Mouse (Mus musculus): Measurements from ENCODE around the gene Zc3h8. TPM values are rescaled to one million over a fixed set of nuclear protein-coding genes. Genes with fewer than 3 reads are reported as not detected.

The Zc3h8 gene
- polyA plus RNA-seq, 1 experiment: 4.7 TPM

DNA sequence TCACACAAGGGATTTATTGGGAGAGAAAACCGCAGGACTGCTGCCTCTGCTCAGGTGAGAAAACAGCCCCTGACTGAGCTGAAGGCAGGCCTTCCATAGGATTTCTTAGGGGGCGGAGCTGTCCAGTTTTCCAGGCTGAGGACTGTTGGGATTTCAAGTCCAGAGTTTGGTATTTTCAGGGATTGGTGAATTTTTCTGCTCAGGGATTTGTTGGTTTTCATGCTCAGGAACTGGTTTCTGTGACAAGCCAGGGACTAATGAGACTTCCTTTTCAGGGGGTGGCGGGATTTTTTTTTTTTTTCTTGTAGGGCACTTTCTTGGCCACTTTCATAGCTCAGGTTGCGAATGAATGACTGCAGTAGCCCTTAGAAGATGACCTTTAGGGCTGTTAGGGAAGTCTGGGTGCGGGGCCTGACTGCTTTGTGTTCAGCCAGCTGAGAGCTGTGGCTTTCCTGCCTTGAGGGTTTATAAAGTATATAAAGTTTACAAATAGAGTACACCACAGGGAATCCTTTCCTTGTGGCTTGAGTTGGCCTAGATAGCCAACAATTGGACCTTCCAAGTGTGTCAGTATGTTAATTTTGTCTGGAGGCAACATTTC lies 21.7 kb upstream of the Zc3h8 start:
- H3K4me3 ChIP-seq (ENCODE audit: insufficient read depth, low read length): no peak overlapping the region
- no peak for TF ChIP-seq POLR2A (IDR thresholded peaks at IDR 0.05; ENCODE audit: borderline replicate concordance, low read depth, low read length)
- no peak for TF ChIP-seq CTCF (IDR thresholded peaks at IDR 0.05; ENCODE audit: low read depth, low read length)
- H3K4me1 ChIP-seq (ENCODE audit: control insufficient read depth, insufficient read depth, low read length): peaks cover 10% of the 10 kb centered on the region
- no peak overlapping the region for H3K27ac ChIP-seq (ENCODE audit: insufficient read depth, low read depth, low read length)

DNA sequence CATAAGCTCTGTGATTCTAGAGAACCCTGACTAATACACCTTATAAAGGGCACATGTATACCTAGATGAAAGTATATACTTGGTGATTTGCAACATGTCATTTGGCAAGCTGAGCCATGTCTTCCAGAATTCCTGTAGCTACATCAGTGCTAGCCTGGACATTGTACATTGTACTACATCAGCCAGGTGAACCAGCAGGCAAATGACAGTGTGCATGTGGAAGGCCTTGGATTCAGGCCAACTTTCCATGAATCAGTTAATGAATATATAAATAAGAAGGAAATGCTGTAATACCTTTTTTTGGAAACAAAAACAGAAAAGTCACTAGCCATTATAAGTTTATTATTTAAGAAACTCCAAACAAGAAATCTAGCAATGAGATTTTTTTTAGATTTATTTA lies 10.3 kb upstream of the Zc3h8 start:
- H3K27ac ChIP-seq (ENCODE audit: insufficient read depth, low read depth, low read length): no peak overlapping the region
- no peak overlapping the region for H3K4me3 ChIP-seq (ENCODE audit: insufficient read depth, low read length)
- TF ChIP-seq CTCF (IDR thresholded peaks at IDR 0.05; ENCODE audit: low read depth, low read length) (no peak), POLR2A (IDR thresholded peaks at IDR 0.05; ENCODE audit: borderline replicate concordance, low read depth, low read length) (no peak)
- no peaks in the 10 kb centered on the region for H3K4me1 ChIP-seq (ENCODE audit: control insufficient read depth, insufficient read depth, low read length)

DNA sequence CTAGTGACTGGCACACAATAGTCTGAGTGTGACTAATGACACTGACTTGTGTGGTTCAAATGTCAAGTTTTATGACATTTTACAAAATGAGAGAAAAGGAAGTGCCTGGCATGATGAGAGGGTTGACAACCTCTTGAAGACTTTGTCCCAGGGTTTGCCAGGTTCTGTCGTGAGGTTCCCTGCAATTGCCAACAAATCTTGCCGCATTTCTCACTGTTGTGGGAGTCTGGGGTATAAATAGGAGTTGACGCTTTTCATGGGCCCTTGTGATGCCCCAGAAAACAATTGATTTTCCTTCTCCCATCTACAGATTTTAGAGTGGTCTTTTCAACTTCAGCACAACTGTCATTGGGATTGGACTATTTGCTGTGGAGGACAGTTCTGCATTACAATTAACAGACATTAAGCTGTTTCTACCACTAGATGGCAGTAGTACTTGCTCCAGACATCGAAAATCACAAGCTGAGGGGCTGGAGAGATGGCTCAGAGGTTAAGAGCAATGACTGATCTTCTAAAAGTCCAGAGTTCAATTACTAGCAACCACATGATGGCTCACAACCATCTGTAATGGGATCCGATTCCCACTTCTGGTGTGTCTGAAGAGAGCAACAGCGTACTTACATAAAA lies 4.2 kb upstream of the Zc3h8 start:
- Histone ChIP-seq H3K4me1 (ENCODE audit: control insufficient read depth, insufficient read depth, low read length) (no peaks in the 10 kb centered on the region), H3K27ac (ENCODE audit: insufficient read depth, low read depth, low read length) (no peak overlapping the region), H3K4me3 (ENCODE audit: insufficient read depth, low read length) (no peak overlapping the region)
- no peak for TF ChIP-seq POLR2A (IDR thresholded peaks at IDR 0.05; ENCODE audit: borderline replicate concordance, low read depth, low read length)
- no peak for TF ChIP-seq CTCF (IDR thresholded peaks at IDR 0.05; ENCODE audit: low read depth, low read length)

DNA sequence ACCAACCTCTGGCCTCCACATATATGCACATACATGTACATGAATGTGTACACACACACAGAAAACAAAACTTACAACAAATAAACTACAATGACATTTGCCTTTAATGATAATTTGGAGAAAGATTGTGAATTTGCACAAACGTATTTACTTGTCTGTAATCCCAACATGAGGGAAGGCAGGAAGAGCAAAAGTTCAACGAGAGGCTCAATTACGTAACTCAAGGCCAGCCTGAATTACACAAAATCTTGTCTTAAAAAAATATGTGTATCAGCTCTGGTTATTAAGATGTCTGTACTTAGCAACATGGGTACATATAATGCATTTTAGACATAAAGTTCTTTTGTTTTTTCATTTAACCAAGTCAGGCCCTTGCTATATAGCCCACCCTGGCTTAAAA lies 7.6 kb downstream of the Zc3h8 start:
- peaks cover 4% of the 10 kb centered on the region; the same call in 1 of the 2 replicates for H3K4me1 ChIP-seq (ENCODE audit: control insufficient read depth, insufficient read depth, low read length)
- TF ChIP-seq CTCF (IDR thresholded peaks at IDR 0.05; ENCODE audit: low read depth, low read length) (no peak), POLR2A (IDR thresholded peaks at IDR 0.05; ENCODE audit: borderline replicate concordance, low read depth, low read length) (no peak)
- no peak overlapping the region for H3K4me3 ChIP-seq (ENCODE audit: insufficient read depth, low read length)
- H3K27ac ChIP-seq (ENCODE audit: insufficient read depth, low read depth, low read length): no peak overlapping the region

DNA sequence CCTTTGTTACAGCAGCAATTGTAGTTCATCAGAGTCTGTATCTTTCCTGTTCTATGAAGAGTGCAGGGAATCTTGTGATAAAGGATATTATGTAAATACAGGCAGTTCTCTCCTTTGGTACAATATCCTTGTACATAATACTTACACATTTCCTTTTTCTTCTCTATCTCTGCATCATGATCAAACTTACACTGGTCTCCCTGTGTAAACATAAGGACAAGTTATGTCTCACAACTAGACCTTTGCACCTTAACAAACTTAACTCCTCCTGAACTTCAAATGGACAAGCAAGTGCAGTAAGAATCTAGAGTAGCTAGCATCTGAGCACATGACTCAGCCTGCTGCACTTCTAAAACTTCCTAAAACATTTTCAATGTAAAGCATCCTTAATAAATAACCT lies 13.2 kb downstream of the Zc3h8 start:
- TF ChIP-seq POLR2A (IDR thresholded peaks at IDR 0.05; ENCODE audit: borderline replicate concordance, low read depth, low read length) (no peak), CTCF (IDR thresholded peaks at IDR 0.05; ENCODE audit: low read depth, low read length) (no peak)
- no peak overlapping the region for H3K4me3 ChIP-seq (ENCODE audit: insufficient read depth, low read length)
- 0 out of 2 replicates have a peak, but pooled peaks cover 2% of the 10 kb centered on the region for H3K4me1 ChIP-seq (ENCODE audit: control insufficient read depth, insufficient read depth, low read length)
- H3K27ac ChIP-seq (ENCODE audit: insufficient read depth, low read depth, low read length): no peak overlapping the region

DNA sequence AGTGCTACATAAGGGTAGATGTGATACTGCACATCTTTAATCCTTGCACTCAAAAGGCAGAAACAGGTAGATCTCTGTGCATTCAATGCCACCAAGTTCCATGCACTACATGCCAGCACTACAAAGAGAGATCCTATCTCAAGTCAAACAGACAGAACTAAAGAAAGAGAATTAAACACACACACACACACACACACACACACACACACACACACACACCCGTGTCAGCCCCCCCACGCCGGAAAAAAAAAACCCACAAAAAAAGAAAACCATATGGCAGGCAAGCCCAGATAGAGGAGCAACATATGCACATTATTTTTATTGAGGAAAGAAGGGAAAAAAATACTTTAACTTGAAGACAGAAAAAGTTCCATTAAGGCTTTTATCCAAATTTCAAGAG lies 15.4 kb downstream of the Zc3h8 start:
- Histone ChIP-seq H3K4me3 (ENCODE audit: insufficient read depth, low read length) (no peak overlapping the region), H3K4me1 (ENCODE audit: control insufficient read depth, insufficient read depth, low read length) (0 out of 2 replicates have a peak, but pooled peaks cover 2% of the 10 kb centered on the region), H3K27ac (ENCODE audit: insufficient read depth, low read depth, low read length) (no peak overlapping the region)
- TF ChIP-seq CTCF (IDR thresholded peaks at IDR 0.05; ENCODE audit: low read depth, low read length) (no peak), POLR2A (IDR thresholded peaks at IDR 0.05; ENCODE audit: borderline replicate concordance, low read depth, low read length) (no peak)

DNA sequence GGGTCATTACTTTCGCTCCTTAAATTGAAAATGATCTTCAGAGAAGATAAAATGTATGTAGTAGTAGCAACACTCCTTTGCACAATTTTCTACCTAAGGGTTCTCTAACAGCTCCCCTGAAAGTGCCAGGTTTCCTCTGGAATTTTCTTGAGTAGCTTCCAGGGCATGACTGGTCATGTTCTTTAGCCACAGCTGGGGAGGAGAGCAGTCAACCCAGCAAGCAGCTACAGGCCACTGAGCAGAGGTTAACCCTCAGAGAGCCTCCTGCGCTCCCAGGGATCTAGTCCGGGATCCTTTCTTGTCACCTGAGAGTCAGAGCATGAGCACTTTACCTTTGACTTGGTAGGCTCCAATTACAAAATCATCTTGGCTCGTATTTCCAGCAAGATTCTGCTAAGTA lies 19.1 kb downstream of the Zc3h8 start:
- H3K4me1 ChIP-seq (ENCODE audit: control insufficient read depth, insufficient read depth, low read length): peaks cover 2% of the 10 kb centered on the region; the same call in 1 of the 2 replicates
- TF ChIP-seq POLR2A (IDR thresholded peaks at IDR 0.05; ENCODE audit: borderline replicate concordance, low read depth, low read length): no peak
- no peak for TF ChIP-seq CTCF (IDR thresholded peaks at IDR 0.05; ENCODE audit: low read depth, low read length)
- no peak overlapping the region for H3K4me3 ChIP-seq (ENCODE audit: insufficient read depth, low read length)
- no peak overlapping the region for H3K27ac ChIP-seq (ENCODE audit: insufficient read depth, low read depth, low read length)

DNA sequence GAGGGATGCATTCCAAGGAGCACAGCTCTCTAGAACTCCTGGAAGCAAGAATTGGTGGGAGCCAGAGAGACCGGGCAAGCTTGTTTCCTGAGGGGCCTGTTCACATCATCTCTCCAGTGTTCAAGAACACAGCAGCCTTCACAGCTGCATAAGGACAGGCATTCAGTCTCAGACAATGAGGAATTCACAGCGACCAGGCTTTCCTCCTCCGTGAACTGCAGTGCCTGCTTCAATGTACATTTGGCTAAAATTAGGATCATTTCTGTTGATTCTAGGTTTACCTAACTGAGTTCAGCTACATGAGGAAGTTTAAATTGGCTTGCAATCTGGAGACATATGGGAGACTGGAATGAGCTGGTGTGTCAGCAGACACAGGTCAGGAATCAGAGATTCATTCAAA lies 27.3 kb downstream of the Zc3h8 start:
- no peak for TF ChIP-seq CTCF (IDR thresholded peaks at IDR 0.05; ENCODE audit: low read depth, low read length)
- TF ChIP-seq POLR2A (IDR thresholded peaks at IDR 0.05; ENCODE audit: borderline replicate concordance, low read depth, low read length): no peak
- H3K4me3 ChIP-seq (ENCODE audit: insufficient read depth, low read length): no peak overlapping the region

DNA sequence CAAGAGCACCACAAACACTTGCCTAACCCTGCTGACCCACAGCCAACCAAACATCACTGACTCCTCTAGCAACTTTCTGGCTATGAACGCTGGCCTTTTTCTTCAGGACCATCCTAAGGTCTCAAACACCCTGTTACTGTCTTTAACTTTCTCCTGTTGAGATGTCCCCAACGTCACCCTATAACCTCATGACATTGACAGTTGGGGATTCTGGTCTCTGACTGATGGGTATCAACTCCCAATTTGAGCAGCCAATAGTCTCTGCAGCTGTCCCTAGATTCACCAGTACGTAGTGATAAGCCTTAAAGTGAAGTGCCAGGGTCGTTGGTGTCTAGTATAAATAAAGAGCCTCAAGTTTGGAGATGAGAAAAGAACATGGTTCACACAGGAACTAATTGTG lies 28.9 kb downstream of the Zc3h8 start:
- no peak overlapping the region for H3K4me3 ChIP-seq (ENCODE audit: insufficient read depth, low read length)
- no peak overlapping the region for H3K27ac ChIP-seq (ENCODE audit: insufficient read depth, low read depth, low read length)
- TF ChIP-seq POLR2A (IDR thresholded peaks at IDR 0.05; ENCODE audit: borderline replicate concordance, low read depth, low read length) (no peak), CTCF (IDR thresholded peaks at IDR 0.05; ENCODE audit: low read depth, low read length) (no peak)
- no peaks in the 10 kb centered on the region; the same call in 1 of the 2 replicates for H3K4me1 ChIP-seq (ENCODE audit: control insufficient read depth, insufficient read depth, low read length)

More for the DNA sequence above, 27.3 kb downstream of the Zc3h8 start:
- Histone ChIP-seq H3K27ac (ENCODE audit: insufficient read depth, low read depth, low read length) (no peak overlapping the region), H3K4me1 (ENCODE audit: control insufficient read depth, insufficient read depth, low read length) (no peaks in the 10 kb centered on the region; the same call in none of the 2 replicates)

DNA sequence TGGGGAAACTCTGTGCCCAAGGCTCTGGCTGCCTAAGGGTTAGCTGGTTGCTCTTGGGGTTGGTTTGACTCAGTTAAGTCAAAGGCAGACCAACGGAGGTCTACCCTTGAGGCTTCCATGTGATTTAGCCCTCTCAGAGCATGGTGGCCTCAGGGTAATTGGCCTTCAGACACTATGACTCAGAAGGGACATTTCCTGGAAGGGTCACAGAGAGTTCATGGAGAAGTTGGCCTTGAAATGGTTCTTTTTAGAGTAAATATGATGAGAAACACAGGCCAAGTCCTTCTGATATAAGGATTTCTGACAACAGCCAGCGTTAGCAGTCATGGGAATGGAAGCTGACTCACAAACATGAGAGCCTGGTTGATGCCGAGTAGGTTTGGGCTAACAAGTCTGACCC lies 40.2 kb downstream of the Zc3h8 start:
- no peak overlapping the region for H3K27ac ChIP-seq (ENCODE audit: insufficient read depth, low read depth, low read length)
- no peaks in the 10 kb centered on the region for H3K4me1 ChIP-seq (ENCODE audit: control insufficient read depth, insufficient read depth, low read length)
- no peak overlapping the region for H3K4me3 ChIP-seq (ENCODE audit: insufficient read depth, low read length)
- TF ChIP-seq POLR2A (IDR thresholded peaks at IDR 0.05; ENCODE audit: borderline replicate concordance, low read depth, low read length): no peak
- TF ChIP-seq CTCF (IDR thresholded peaks at IDR 0.05; ENCODE audit: low read depth, low read length): no peak

Data from bone marrow macrophage, adult 2 months (primary cell).